Mouse (Mus musculus) olfactory bulb, adult 2 months (tissue): ENCODE data around the gene Peak1.

Experiments
- CTCF ChIP-seq: fragments of 200-500 bp; IDR thresholded peaks from 2 replicates; pipeline ENCODE4 v1.5.1; 2012; ENCODE audit warnings: low read depth, mild to moderate bottlenecking, low read length, moderate library complexity; ENCODE audit not compliant: insufficient read depth
- POLR2A ChIP-seq: fragments of 200-500 bp; IDR thresholded peaks from 2 replicates; pipeline ENCODE4 v1.6.1; 2012; ENCODE audit warnings: mild to moderate bottlenecking, low read depth, low read length, moderate library complexity; ENCODE audit not compliant: insufficient read depth

GRCm38 (mm10) chr9:56230906-56231305 is 187.0 kb downstream of the Peak1 start:
- TF ChIP-seq CTCF, result no peak
- no peak for TF ChIP-seq POLR2A
